Mouse (Mus musculus) liver, embryonic 12.5 days (tissue): Measurements from ENCODE around the gene Gm21953. TPM values are rescaled to one million over a fixed set of nuclear protein-coding genes. Genes with fewer than 3 reads are reported as not detected.
"Not testable (repeated sequence)": the region's sequence is repeated elsewhere in the genome, so short reads cannot be mapped to it uniquely, and the experiment has no call there.

Experiments
- ATAC-seq: fragments of 200-750 bp; cut with Nextera tagmentation; 2 replicates; pipeline ENCODE4 v1.8.0; 2017; ENCODE audit warnings: moderate number of reproducible peaks, mild to moderate bottlenecking, moderate library complexity
- H3K27ac ChIP-seq: fragments of 300-500 bp; sonication (generic); 2 replicates; pipeline ENCODE4 v1.5.1; 2016; ENCODE audit warnings: mild to moderate bottlenecking
- H3K27me3 ChIP-seq: fragments of 300-500 bp; sonication (generic); replicated peaks from 2 replicates; pipeline ENCODE4 v1.6.1; 2016; ENCODE audit warnings: mild to moderate bottlenecking, moderate library complexity
- H3K36me3 ChIP-seq: fragments of 300-500 bp; sonication (generic); 2 replicates; pipeline ENCODE4 v1.6.1; 2016; ENCODE audit warnings: mild to moderate bottlenecking, moderate library complexity
- H3K4me1 ChIP-seq: fragments of 300-500 bp; sonication (generic); 2 replicates; pipeline ENCODE4 v1.6.1; 2016
- H3K4me2 ChIP-seq: fragments of 300-500 bp; sonication (generic); 2 replicates; pipeline ENCODE4 v1.6.1; 2016; ENCODE audit warnings: mild to moderate bottlenecking, moderate library complexity
- H3K4me3 ChIP-seq: fragments of 300-500 bp; sonication (generic); 2 replicates; pipeline ENCODE4 v1.5.1; 2016; ENCODE audit warnings: mild to moderate bottlenecking, moderate library complexity
- H3K9ac ChIP-seq: fragments of 300-500 bp; sonication (generic); 2 replicates; pipeline ENCODE4 v1.6.1; 2016; ENCODE audit warnings: mild to moderate bottlenecking, moderate library complexity
- H3K9me3 ChIP-seq: fragments of 300-500 bp; sonication (generic); replicated peaks from 2 replicates; pipeline ENCODE4 v1.6.1; 2016; ENCODE audit warnings: mild to moderate bottlenecking, moderate library complexity
- WGBS: fragments of 180-500 bp; shearing (Covaris S2); methylation state at CpG from one replicate; pipeline ENCODE4 v1.1.7; 2016; ENCODE audit not compliant: insufficient replicate concordance; 5-methylcytosine and 5-hydroxymethylcytosine counted together
- polyA plus RNA-seq: library from polyadenylated mRNA; unstranded; fragments of >200 nt; fragmentation: Nextera tagmentation; extraction: Ambion mirVana; gene quantifications from 2 replicates; pipeline ENCODE4 v1.2.1, GENCODE M21; 2016

The Gm21953 gene
- not detected in 2 replicates for polyA plus RNA-seq

DNA sequence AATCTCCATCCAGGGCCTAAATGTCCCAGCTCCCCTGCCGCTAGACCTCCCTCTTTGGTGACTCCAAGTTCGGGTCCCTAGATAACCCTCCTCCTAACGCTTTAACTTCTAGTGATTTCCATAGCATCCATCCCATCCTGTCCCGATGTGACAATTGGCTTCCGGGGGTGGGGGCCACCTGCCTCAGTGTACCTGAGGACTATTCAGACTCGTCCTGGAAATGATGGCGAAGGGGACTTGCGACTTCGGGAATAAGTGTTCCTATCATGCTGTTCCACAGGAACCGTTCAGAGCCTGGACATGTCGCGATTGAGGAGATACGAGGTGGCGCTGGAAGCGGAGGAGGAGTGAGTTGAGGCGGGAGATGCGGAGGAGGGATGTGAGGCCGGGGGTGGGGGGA lies at the start of gene Gm21953:
Gene Gm21953, plus strand, starts transcription at position 301 of the 400 bp plus-strand sequence.
- ATAC-seq, H3K4me2 ChIP-seq, H3K27ac ChIP-seq, H3K27me3 ChIP-seq, H3K4me1 ChIP-seq, H3K9ac ChIP-seq, H3K9me3 ChIP-seq, H3K36me3 ChIP-seq, H3K4me3 ChIP-seq: not testable (repeated sequence)
- no CpG with 5 or more reads among the region's 18 CpGs for WGBS

DNA sequence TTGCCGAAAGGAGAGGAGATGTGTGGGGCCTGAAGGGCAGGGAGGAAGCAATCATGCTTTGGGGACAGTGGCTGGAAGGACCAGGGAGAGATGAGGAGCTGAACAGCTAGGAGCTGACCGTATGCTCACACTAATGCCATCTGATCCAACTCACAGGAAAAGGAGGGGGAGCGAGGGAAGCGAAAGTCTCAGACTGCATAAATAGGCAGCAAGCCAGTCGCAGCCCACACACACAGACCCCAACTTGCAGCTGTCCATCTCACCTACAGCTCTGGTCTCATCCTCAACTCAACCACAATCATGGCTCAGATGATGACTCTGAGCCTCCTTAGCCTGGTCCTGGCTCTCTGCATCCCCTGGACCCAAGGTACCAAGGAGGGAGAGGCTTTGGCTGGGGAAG lies 38.6 kb upstream of the Gm21953 start, which contains the start of gene Ccl21b:
Gene Ccl21b, plus strand, starts transcription at position 301 of the 400 bp plus-strand sequence.
- H3K36me3 ChIP-seq, H3K9ac ChIP-seq, H3K9me3 ChIP-seq, H3K27me3 ChIP-seq, ATAC-seq, H3K4me2 ChIP-seq, H3K4me1 ChIP-seq, H3K27ac ChIP-seq, H3K4me3 ChIP-seq: not testable (repeated sequence)
- WGBS = no CpG with 5 or more reads among the region's 5 CpGs

DNA sequence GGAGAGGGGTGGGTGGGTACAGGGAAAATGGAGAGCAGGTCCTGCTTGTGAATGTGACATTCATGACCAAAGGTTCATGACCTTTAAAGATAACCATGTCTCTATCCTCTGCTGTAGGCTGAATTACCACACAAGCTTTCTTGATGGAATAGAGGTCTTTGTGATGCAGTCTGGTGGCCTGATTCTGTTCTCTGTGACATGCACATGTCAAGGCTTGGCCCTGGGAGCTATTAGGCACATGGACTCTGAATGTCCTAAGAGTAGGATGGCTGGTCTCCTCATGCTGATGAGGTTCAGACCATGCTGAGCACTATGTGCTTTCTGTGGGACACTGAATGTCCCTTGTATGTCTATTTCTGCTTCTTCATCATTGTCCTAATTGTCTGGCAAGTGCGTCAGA lies 24.0 kb downstream of the Gm21953 start, which contains the start of gene Fam205a3:
Gene Fam205a3, plus strand, starts transcription at position 301 of the 400 bp plus-strand sequence.
- H3K27me3 ChIP-seq, H3K36me3 ChIP-seq, H3K27ac ChIP-seq, ATAC-seq, H3K9me3 ChIP-seq, H3K4me3 ChIP-seq, H3K4me1 ChIP-seq, H3K4me2 ChIP-seq, H3K9ac ChIP-seq: not testable (repeated sequence)
- WGBS = no CpG with 5 or more reads among the region's 1 CpGs

Other genes starting within 250 kb of the Gm21953 start
- gene Gm3893, start 203.1 kb upstream of the Gm21953 start, polyA plus RNA-seq = not detected in 2 replicates
- 0.23 TPM in 1 of 2 replicates, not detected in the other for gene Gm13304, start 179.4 kb upstream of the Gm21953 start, polyA plus RNA-seq
- gene Gm13306, start 140.8 kb upstream of the Gm21953 start, polyA plus RNA-seq = not detected in 2 replicates
- not detected in 2 replicates for gene Gm13305, start 125.7 kb upstream of the Gm21953 start, polyA plus RNA-seq
- gene Gm10600, start 53.6 kb upstream of the Gm21953 start, polyA plus RNA-seq = not detected in 2 replicates
- not detected in 2 replicates for gene Ccl21b, start 38.5 kb upstream of the Gm21953 start, polyA plus RNA-seq
- not detected in 2 replicates for gene Fam205a3, start 24.1 kb downstream of the Gm21953 start, polyA plus RNA-seq
- not detected in 2 replicates for gene Gm21586, start 145.1 kb downstream of the Gm21953 start, polyA plus RNA-seq
- gene Gm2163, start 172.5 kb downstream of the Gm21953 start, polyA plus RNA-seq = not detected in 2 replicates
- not detected in 2 replicates for gene Fam205a2, start 233.9 kb downstream of the Gm21953 start, polyA plus RNA-seq